Mouse (Mus musculus) heart, embryonic 13.5 days (tissue): Measurements from ENCODE around the gene Clec3b. TPM values are rescaled to one million over a fixed set of nuclear protein-coding genes. Genes with fewer than 3 reads are reported as not detected.

Experiments used
- ATAC-seq: fragments of 200-750 bp; cut with Nextera tagmentation; 2 replicates; pipeline ENCODE4 v1.8.0; 2017; ENCODE audit warnings: moderate TSS enrichment; ENCODE audit not compliant: insufficient number of reproducible peaks, low FRiP score, low TSS enrichment; ENCODE audit errors: extremely low read depth
- H3K27ac ChIP-seq: fragments of 300-500 bp; sonication (generic); replicated peaks from 2 replicates; pipeline ENCODE4 v1.5.1; 2015; ENCODE audit warnings: moderate library complexity, mild to moderate bottlenecking, inconsistent platforms
- H3K27me3 ChIP-seq: fragments of 300-500 bp; sonication (generic); replicated peaks from 2 replicates; pipeline ENCODE4 v1.6.1; 2015; ENCODE audit warnings: mild to moderate bottlenecking, inconsistent platforms
- H3K36me3 ChIP-seq: fragments of 300-500 bp; sonication (generic); 2 replicates; pipeline ENCODE4 v1.6.1; 2015; ENCODE audit warnings: mild to moderate bottlenecking, inconsistent platforms
- H3K4me1 ChIP-seq: fragments of 300-500 bp; sonication (generic); 2 replicates; pipeline ENCODE4 v1.6.1; 2015; ENCODE audit warnings: inconsistent platforms
- H3K4me2 ChIP-seq: fragments of 300-500 bp; sonication (generic); 2 replicates; pipeline ENCODE4 v1.6.1; 2015; ENCODE audit warnings: inconsistent platforms, mild to moderate bottlenecking, moderate library complexity
- H3K4me3 ChIP-seq: fragments of 300-500 bp; sonication (generic); 2 replicates; pipeline ENCODE4 v1.5.1; 2015; ENCODE audit warnings: moderate library complexity, mild to moderate bottlenecking, inconsistent platforms
- H3K9ac ChIP-seq: fragments of 300-500 bp; sonication (generic); 2 replicates; pipeline ENCODE4 v1.6.1; 2015; ENCODE audit warnings: inconsistent platforms, mild to moderate bottlenecking, moderate library complexity
- H3K9me3 ChIP-seq: fragments of 300-500 bp; sonication (generic); 2 replicates; pipeline ENCODE4 v1.6.1; 2016; ENCODE audit warnings: inconsistent platforms
- WGBS: fragments of 180-500 bp; shearing (Covaris S2); methylation state at CpG from one replicate; pipeline ENCODE4 v1.1.7; 2015; ENCODE audit warnings: mixed read lengths; 5-methylcytosine and 5-hydroxymethylcytosine counted together
- polyA plus RNA-seq: library from polyadenylated mRNA; unstranded; fragments of >200 nt; fragmentation: Nextera tagmentation; extraction: Ambion mirVana; gene quantifications from 2 replicates; pipeline ENCODE4 v1.2.1, GENCODE M21; 2015

Gene Clec3b
- polyA plus RNA-seq, 1 experiment from 2014 or later, result 0.20 TPM

- H3K27ac ChIP-seq, result no peak overlapping the region
- ATAC-seq, result no peak
- no peaks in the 10 kb centered on the region for H3K36me3 ChIP-seq
- WGBS, result 56% methylated on average over 2 of the region's 2 CpGs
- H3K4me2 ChIP-seq, result no peak overlapping the region
- no peaks in the 10 kb centered on the region for H3K27me3 ChIP-seq
- no peaks in the 10 kb centered on the region for H3K9me3 ChIP-seq
- no peaks in the 10 kb centered on the region for H3K4me1 ChIP-seq
- no peak overlapping the region for H3K4me3 ChIP-seq
- H3K9ac ChIP-seq, result no peak overlapping the region
Observed at GRCm38 (mm10) chr9:123185546-123185945, 34.8 kb downstream of the Clec3b start.

DNA sequence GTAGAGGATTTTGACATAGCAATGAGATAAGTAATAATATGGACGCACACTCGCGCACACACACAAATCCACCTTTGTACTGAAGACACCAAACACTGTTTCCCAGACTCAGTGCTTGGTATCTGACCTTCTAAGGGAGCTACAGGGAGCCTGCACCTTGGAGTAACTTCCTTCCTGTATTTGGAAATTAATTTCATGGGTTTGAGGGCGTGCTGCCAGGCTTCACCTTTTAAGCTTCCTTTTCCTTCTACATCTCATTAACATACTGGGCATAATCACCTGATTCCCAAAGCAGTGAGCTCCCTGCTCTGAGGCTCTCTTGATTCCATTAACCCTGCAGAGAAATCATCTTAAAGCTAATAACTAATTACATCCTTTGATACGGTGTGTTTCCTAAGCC lies 35.4 kb downstream of the Clec3b start:
- Histone ChIP-seq H3K4me3 (no peak overlapping the region), H3K4me2 (no peak overlapping the region), H3K9me3 (no peaks in the 10 kb centered on the region), H3K4me1 (no peaks in the 10 kb centered on the region), H3K27me3 (no peaks in the 10 kb centered on the region), H3K9ac (no peak overlapping the region), H3K27ac (no peak overlapping the region), H3K36me3 (no peaks in the 10 kb centered on the region)
- 75% methylated on average over 5 of the region's 5 CpGs for WGBS
- no peak for ATAC-seq

DNA sequence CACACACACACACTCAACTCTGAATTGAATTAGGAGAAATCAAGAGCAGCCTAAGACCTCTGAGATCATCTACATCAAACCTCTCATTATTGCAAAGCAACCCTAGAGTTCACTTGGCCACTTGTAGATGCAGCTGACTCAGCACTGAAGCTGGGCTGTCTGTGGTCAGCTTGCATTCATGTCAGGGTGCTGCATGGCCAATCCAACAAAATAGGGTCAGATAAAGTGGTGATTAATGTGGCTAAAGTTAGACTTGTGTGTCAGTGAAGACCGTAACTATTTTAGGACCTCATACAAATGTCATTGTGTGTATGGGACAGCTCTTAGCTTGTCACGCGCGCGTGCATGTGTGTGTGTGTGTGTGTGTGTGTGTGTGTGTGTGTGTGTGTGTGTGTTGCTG lies 36.8 kb downstream of the Clec3b start:
- ATAC-seq, result no peak
- Histone ChIP-seq H3K4me3 (no peak overlapping the region), H3K9me3 (no peaks in the 10 kb centered on the region), H3K4me1 (no peaks in the 10 kb centered on the region), H3K27me3 (no peaks in the 10 kb centered on the region), H3K36me3 (no peaks in the 10 kb centered on the region), H3K4me2 (no peak overlapping the region), H3K27ac (no peak overlapping the region), H3K9ac (no peak overlapping the region)
- WGBS, result 75% methylated on average over 5 of the region's 5 CpGs

DNA sequence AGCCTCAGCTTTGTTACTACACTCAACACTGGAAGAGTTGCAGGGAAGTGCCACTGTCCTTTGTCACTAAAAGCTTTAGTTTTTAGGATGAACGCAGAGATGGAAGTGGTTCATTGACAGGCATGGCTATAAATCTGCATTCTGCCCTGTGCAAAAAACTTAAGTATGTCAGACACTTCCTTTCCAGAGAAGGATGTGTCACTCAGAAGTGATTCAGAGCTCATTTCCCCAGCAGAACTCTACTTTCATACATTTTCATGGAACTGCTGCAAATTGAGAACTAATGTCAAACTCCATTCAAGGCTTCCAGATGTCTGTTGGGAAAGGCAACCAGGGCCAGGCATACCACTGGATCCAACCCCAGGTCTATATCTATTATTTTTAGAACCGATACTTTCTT lies 37.5 kb downstream of the Clec3b start:
- Histone ChIP-seq H3K4me2 (no peak overlapping the region), H3K9ac (no peak overlapping the region), H3K4me1 (no peaks in the 10 kb centered on the region), H3K27me3 (no peaks in the 10 kb centered on the region), H3K27ac (no peak overlapping the region), H3K4me3 (no peak overlapping the region), H3K36me3 (no peaks in the 10 kb centered on the region), H3K9me3 (no peaks in the 10 kb centered on the region)
- WGBS, result 83% methylated on average over 2 of the region's 2 CpGs
- ATAC-seq, result no peak

DNA sequence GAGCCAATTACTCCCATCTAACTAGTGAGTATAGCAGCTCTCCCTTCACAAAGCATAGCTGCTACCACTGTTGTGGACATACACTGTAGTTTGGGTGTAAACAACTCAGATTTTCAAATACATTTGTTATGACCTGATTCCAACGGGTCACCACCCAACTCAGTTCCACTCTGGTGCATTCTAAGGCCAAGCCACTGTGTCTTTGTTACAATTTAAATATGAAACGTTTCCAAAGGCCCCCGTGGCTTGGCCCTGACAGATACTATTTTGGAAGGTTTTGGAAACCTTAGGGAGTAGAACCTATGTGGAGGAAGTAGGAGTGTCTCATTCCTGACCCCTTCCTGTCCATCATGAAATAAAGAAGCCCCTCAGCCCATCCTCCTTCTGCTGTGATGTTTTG lies 49.4 kb downstream of the Clec3b start:
- Histone ChIP-seq H3K4me2 (no peak overlapping the region), H3K4me3 (no peak overlapping the region), H3K36me3 (no peaks in the 10 kb centered on the region), H3K27me3 (no peaks in the 10 kb centered on the region), H3K9me3 (no peaks in the 10 kb centered on the region), H3K4me1 (no peaks in the 10 kb centered on the region), H3K9ac (no peak overlapping the region), H3K27ac (no peak overlapping the region)
- WGBS, result 71% methylated on average over 3 of the region's 3 CpGs
- no peak for ATAC-seq

DNA sequence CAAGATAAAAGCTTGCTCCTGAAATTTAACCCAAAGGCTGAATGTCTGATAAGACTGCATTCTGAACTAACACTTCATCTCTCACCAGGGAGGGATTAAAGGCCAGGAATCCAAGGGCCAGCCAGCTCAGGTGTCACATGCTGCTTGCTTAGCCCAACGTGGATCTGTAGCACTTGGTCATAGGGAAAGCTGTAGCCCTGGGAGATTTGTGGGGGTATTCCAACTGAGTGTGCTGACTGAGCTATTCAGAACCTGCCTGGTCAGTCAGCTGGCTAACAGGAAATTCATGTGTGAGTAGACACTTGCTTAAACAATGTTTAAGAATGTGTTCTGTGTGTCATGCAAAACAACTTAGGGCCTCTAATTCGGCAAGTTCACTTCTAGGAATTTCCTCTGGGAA lies 55.8 kb downstream of the Clec3b start:
- Histone ChIP-seq H3K9ac (no peak overlapping the region), H3K36me3 (no peaks in the 10 kb centered on the region), H3K27ac (no peak overlapping the region), H3K27me3 (no peaks in the 10 kb centered on the region), H3K4me3 (no peak overlapping the region), H3K4me2 (no peak overlapping the region), H3K9me3 (no peaks in the 10 kb centered on the region), H3K4me1 (peaks cover 5% of the 10 kb centered on the region; the same call in 1 of the 2 replicates)
- no peak for ATAC-seq
- 27% methylated on average over 2 of the region's 2 CpGs for WGBS

DNA sequence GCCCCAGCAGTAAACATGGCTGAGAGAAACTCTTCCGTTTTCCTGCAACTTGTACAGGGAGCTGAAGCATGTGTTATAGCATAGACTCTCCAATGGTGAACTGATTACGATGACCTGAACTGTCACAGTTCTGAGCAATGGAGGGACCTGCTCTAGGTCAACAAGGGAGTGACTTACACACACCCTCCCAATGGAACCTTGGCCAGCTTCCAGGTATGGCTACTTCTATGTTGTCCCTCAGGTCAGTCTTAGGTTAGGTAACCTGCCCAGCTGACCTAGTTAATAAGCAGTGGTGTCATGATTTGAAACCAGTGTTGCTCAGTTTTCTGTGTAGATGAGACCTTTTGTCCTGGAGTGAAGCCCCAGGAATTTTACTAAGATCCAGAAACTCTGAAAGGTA lies 56.2 kb downstream of the Clec3b start:
- H3K4me2 ChIP-seq, result no peak overlapping the region
- no peak overlapping the region for H3K4me3 ChIP-seq
- H3K9ac ChIP-seq, result no peak overlapping the region
- H3K27ac ChIP-seq, result no peak overlapping the region
- H3K4me1 ChIP-seq, result peaks cover 5% of the 10 kb centered on the region; the same call in 1 of the 2 replicates
- no peaks in the 10 kb centered on the region for H3K36me3 ChIP-seq
- WGBS, result 84% methylated on average over 2 of the region's 2 CpGs
- no peaks in the 10 kb centered on the region for H3K9me3 ChIP-seq
- no peaks in the 10 kb centered on the region for H3K27me3 ChIP-seq
- ATAC-seq, result no peak

Other genes with a start within 250 kb of the Clec3b start
- gene Zfp105, start 227.9 kb upstream of the Clec3b start, polyA plus RNA-seq, result 11.0 and 12.0 TPM in 2 replicates
- gene 1110059G10Rik, start 199.9 kb upstream of the Clec3b start, polyA plus RNA-seq, result 20.1 and 22.3 TPM in 2 replicates
- gene Kif15, start 199.9 kb upstream of the Clec3b start, polyA plus RNA-seq, result 27.5 and 27.6 TPM in 2 replicates
- 17.9 and 21.4 TPM in 2 replicates for gene Tmem42, start 129.6 kb upstream of the Clec3b start, polyA plus RNA-seq
- 0.27 and 0.57 TPM in 2 replicates for gene Tgm4, start 116.2 kb upstream of the Clec3b start, polyA plus RNA-seq
- 48.2 and 49.1 TPM in 2 replicates for gene Zdhhc3, start 37.7 kb upstream of the Clec3b start, polyA plus RNA-seq
- gene Exosc7, start 37.7 kb upstream of the Clec3b start, polyA plus RNA-seq, result 74.0 and 82.5 TPM in 2 replicates
- 0.32 and 0.51 TPM in 2 replicates for gene Cdcp1, start 65.1 kb downstream of the Clec3b start, polyA plus RNA-seq
- 5.9 and 6.5 TPM in 2 replicates for gene Tmem158, start 109.8 kb downstream of the Clec3b start, polyA plus RNA-seq
- gene Lars2, start 216.0 kb downstream of the Clec3b start, polyA plus RNA-seq, result 752 and 789 TPM in 2 replicates